In the genomic region with DNA sequence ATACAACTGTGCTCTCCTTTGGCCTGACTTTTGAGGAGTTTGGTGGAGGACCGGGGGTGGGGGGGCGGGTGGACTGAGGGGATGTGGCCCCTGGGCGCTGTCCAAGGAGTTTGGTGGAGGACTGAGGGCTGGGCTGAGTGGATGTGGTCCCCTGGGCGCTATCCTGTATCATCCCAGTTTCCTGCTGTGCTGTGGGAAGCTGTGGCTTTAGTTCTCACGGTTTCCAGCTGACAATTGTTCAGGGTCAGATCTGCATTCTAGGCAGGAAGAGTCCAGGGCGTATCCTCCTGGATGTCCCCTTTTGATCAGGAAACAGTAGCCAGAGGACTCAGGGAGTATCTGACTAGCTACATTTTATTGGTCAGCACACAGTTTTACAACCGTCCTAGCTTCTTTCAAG, we compare ENCODE assay signal across 10 mouse cellular contexts. TPM values are rescaled to one million over a fixed set of nuclear protein-coding genes. Genes with fewer than 3 reads are reported as not detected.
DNase-seq lines count a peak whose midpoint lies in the region; ATAC-seq and TF ChIP-seq lines count a peak whose summit lies in the region.
"Had no signal": no experiment of that assay in that cellular context is flagged by ENCODE, and none has a peak within 500 bp of the region (broad histone marks: within the 10 kb centered on the region; RNA-seq: fewer than 3 reads in every experiment).

No protein-coding gene starts in this region.

- DNase-seq in kidney, adult 2 months, result peak; percentile 81
- DNase-seq in gastrocnemius, postnatal 25 days, result peak; percentile 64
- peak; percentile 58 for DNase-seq in lung, postnatal 10 days
- no peak for DNase-seq in cerebellum, postnatal 10 days
- no peak for DNase-seq in ovary, adult 18-20 months (ENCODE audit: low spot score)
- DNase-seq: left cerebral cortex, postnatal 4 days had no signal

- no peaks in the 10 kb centered on the region for H3K27me3 ChIP-seq in kidney, adult 2 months (replicated peaks; ENCODE audit: control insufficient read depth, insufficient read depth, low read length)
- H3K27me3 ChIP-seq in kidney, embryonic 14.5 days (ENCODE audit: control insufficient read depth, insufficient read depth, low read length), result no peaks in the 10 kb centered on the region
- H3K27me3 ChIP-seq in heart, embryonic 16.5 days (ENCODE audit: control insufficient read depth, insufficient read depth, low read length), result no peaks in the 10 kb centered on the region

- H3K4me3 ChIP-seq in kidney, adult 2 months (ENCODE audit: insufficient read depth, low read depth, low read length), result no peak overlapping the region
- H3K4me3 ChIP-seq in kidney, embryonic 14.5 days (ENCODE audit: low read length), result no peak overlapping the region
- no peak overlapping the region for H3K4me3 ChIP-seq in heart, embryonic 16.5 days (ENCODE audit: low read length)

- H3K4me2 ChIP-seq in kidney, embryonic 14.5 days (replicated peaks; ENCODE audit: low read depth, low read length), result no peak overlapping the region
- H3K4me2 ChIP-seq in heart, embryonic 16.5 days (ENCODE audit: low read depth, low read length), result no peak overlapping the region
- H3K4me2 ChIP-seq: hindbrain, embryonic 14.5 days had no signal

- no peak for TF ChIP-seq POLR2A in kidney, adult 2 months (IDR thresholded peaks at IDR 0.05; ENCODE audit: low read depth, low read length)

- no peaks in the 10 kb centered on the region for H3K36me3 ChIP-seq in kidney, adult 2 months (ENCODE audit: control insufficient read depth, insufficient read depth, low read length)
- peaks cover 5% of the 10 kb centered on the region for H3K36me3 ChIP-seq in kidney, embryonic 14.5 days (ENCODE audit: control insufficient read depth, insufficient read depth, low read length)
- peaks cover 7% of the 10 kb centered on the region for H3K36me3 ChIP-seq in heart, embryonic 16.5 days (ENCODE audit: control insufficient read depth, insufficient read depth)

- H3K4me1 ChIP-seq in kidney, adult 2 months (ENCODE audit: control insufficient read depth, insufficient read depth, low read length), result peaks cover 8% of the 10 kb centered on the region; the same call in 1 of the 2 replicates
- peaks cover 19% of the 10 kb centered on the region for H3K4me1 ChIP-seq in kidney, embryonic 14.5 days (ENCODE audit: control insufficient read depth, insufficient read depth, low read length)
- peaks cover 32% of the 10 kb centered on the region for H3K4me1 ChIP-seq in heart, embryonic 16.5 days (ENCODE audit: control insufficient read depth, insufficient read depth, low read length)

- WGBS in kidney, adult 2 months, result 66% methylated on average over 7 of the region's 7 CpGs
- 61% methylated on average over 7 of the region's 7 CpGs for WGBS in kidney, embryonic 14.5 days
- 69% methylated on average over 7 of the region's 7 CpGs for WGBS in heart, embryonic 16.5 days

- ATAC-seq in kidney, embryonic 14.5 days (ENCODE audit: low FRiP score, low TSS enrichment), result no peak
- peak; percentile 26; the same call in 1 of the 2 replicates for ATAC-seq in heart, embryonic 16.5 days (replicated peaks; ENCODE audit: extremely low read depth, insufficient read depth, low FRiP score)

- no peak overlapping the region for H3K9ac ChIP-seq in kidney, embryonic 14.5 days (ENCODE audit: low read depth, low read length)
- no peak overlapping the region for H3K9ac ChIP-seq in heart, embryonic 16.5 days (ENCODE audit: low read length)
- H3K9ac ChIP-seq: hindbrain, embryonic 14.5 days had no signal

- H3K27ac ChIP-seq in kidney, adult 2 months (ENCODE audit: insufficient read depth, low read depth, low read length), result peak overlapping the region; percentile 82; the same call in 1 of the 2 replicates
- no peak overlapping the region for H3K27ac ChIP-seq in kidney, embryonic 14.5 days (ENCODE audit: low read depth, low read length)
- H3K27ac ChIP-seq in heart, embryonic 16.5 days (ENCODE audit: low read length), result peak overlapping the region; percentile 74
- H3K27ac ChIP-seq: hindbrain, embryonic 14.5 days had no signal

- TF ChIP-seq CTCF in kidney, adult 2 months (conservative IDR thresholded peaks at IDR 0.05; ENCODE audit: insufficient read depth, insufficient read length, low read depth, low read length), result no peak

- H3K9me3 ChIP-seq in kidney, embryonic 14.5 days (ENCODE audit: control insufficient read depth, low read length), result no peaks in the 10 kb centered on the region
- no peaks in the 10 kb centered on the region for H3K9me3 ChIP-seq in heart, embryonic 16.5 days (replicated peaks; ENCODE audit: control insufficient read depth, low read length)

RNA-seq across cellular contexts. Expression of gene Ift43, which starts 5.7 kb away (rescaled TPM):
- polyA plus RNA-seq in kidney, adult 2 months (2012; rRNA removed), result 21.9 and 27.3 TPM in 2 replicates
- 77.0 and 87.9 TPM in 2 replicates for polyA plus RNA-seq in kidney, embryonic 14.5 days (2014; fragmentation: Nextera tagmentation; extraction: Ambion mirVana)
- 1 to 10 TPM; 7.8 to 9.5 TPM for total RNA-seq in gastrocnemius, postnatal 25 days (2021)
- polyA plus RNA-seq in heart, embryonic 16.5 days (2015; fragmentation: Nextera tagmentation; extraction: Ambion mirVana), result 116 and 118 TPM in 2 replicates

RNA-seq across cellular contexts. Expression of gene Tgfb3, which starts 9.2 kb away (rescaled TPM):
- polyA plus RNA-seq in kidney, adult 2 months (2012; rRNA removed), result 2.6 and 3.3 TPM in 2 replicates
- 12.7 and 17.8 TPM in 2 replicates for polyA plus RNA-seq in kidney, embryonic 14.5 days (2014; fragmentation: Nextera tagmentation; extraction: Ambion mirVana)
- total RNA-seq in gastrocnemius, postnatal 25 days (2021), result 10 to 100 TPM; 31.4 to 32.5 TPM
- 23.9 and 26.1 TPM in 2 replicates for polyA plus RNA-seq in heart, embryonic 16.5 days (2015; fragmentation: Nextera tagmentation; extraction: Ambion mirVana)
- total RNA-seq: megakaryocyte, adult 5-6 weeks had no signal

Comparison
In these comparisons a context has a peak if more than half of its experiments do, and no peak if none do; other contexts are left out.
1. DNase-seq: peak in kidney, adult 2 months (single experiment), gastrocnemius, postnatal 25 days (single experiment) and lung, postnatal 10 days (single experiment); none in cerebellum, postnatal 10 days (0 of 2) and ovary, adult 18-20 months (single experiment).